Mouse (Mus musculus) megakaryocyte progenitor cell, adult 5-6 weeks (primary cell): ENCODE results near the gene Olfr531. TPM values are rescaled to one million over a fixed set of nuclear protein-coding genes. Genes with fewer than 3 reads are reported as not detected.

Experiments
- ATAC-seq: replicated peaks from 2 replicates; pipeline ENCODE4 v1.8.0; 2016; ENCODE audit warnings: mild to moderate bottlenecking, moderate TSS enrichment, inconsistent platforms; ENCODE audit not compliant: poor library complexity
- total RNA-seq, 2 experiments: library from RNA; stranded (forward) in 1 of 2; stranded (reverse) in 1 of 2; fragments of 157-497, 149-512 nt in 1 of 2; fragments of 200-1000 nt in 1 of 2; gene quantifications; 2 replicates each; pipeline versions ENCODE4 v1.2.3 to v1.2.4; 2015 to 2017

Olfr531 gene
- total RNA-seq (2015), result not detected in 2 replicates
- not detected in 2 replicates for total RNA-seq (2017)

DNA sequence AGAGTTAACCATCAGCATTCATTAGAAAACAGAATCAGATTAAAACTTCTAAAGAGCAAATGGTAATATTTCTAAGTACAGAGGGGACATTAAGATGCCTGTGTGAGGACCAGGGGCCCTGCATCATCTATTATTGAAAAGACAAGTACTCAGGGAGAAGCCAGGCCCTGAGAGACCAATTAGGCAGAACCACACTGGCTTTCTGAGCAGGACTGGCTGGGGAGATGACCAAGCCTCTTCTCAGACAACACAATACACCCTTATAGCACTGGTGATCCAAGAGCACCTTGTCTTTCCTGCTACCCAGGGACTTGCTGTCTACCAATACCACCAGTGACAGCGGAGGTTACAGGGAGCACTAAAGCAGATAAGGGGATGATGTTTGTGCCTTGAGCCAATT lies at the start of gene Olfr531:
Olfr531 (minus strand) TSS at position 101 of the 400 bp plus-strand sequence.
- no peak for ATAC-seq

GRCm38 (mm10) chr7:140443141-140443540 lies 40.4 kb upstream of the Olfr531 start:
- no peak for ATAC-seq

DNA sequence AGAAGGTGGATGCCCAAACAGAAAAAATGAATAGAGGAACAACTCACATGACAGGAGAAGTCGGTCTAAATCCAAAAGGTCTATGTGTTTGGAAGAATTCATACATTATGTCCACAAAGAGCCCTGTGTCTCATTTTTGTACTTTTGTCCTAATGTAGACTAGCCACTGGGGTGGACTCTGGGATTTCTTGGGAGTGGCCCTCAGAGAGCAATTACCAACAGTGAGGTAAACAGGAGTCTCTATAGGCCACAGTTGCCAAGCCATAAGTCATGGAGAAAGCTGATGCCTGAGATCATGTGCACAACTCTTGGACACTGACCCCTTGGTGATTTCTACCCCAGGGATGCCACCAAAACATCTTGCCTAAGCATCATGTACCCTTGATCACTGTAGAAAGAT lies 18.8 kb upstream of the Olfr531 start, which contains the start of gene Olfr532:
Olfr532 (minus strand) TSS at position 101 of the 400 bp plus-strand sequence.
- no peak for ATAC-seq

DNA sequence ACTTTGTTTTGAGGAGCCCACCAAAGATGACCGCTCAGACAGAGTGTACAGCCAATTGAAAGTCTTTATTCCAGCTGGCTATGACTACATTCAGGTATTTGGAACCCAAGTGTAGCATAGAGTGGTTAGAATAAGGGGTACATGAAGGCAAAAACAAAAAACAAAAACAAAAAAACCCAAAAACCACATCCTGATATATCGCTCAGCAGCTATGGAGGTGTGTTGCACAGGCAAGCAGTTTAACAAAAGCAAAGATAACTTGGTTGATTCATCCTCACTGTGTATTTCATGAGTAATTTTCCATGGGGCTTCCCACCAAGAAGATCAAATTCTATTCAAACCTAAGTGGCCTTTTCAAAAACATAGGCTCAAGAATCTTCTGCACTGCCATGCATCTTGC lies 25.8 kb downstream of the Olfr531 start:
- ATAC-seq, result no peak

DNA sequence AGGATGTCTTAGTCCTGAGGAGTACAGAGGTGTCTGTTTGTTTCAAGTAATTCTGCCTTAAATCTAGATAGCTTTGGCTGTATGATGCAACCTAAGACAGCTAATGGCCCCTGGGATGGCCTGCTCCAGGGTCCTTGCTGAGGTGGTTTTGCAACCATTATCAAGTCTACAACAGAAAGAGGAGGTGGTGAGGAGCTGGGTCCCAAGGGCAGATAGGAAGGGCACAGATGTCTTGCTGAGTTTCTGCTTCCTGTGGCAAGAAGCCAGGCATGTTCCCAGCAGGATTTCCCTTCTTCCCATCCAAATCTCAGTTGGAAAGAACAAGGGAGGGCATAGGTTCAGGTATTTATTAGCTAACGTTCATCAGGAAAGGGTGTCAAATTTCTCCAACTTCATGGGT lies 26.5 kb downstream of the Olfr531 start, which contains the start of gene Olfr530:
Olfr530 (minus strand) TSS at position 101 of the 400 bp plus-strand sequence.
- ATAC-seq, result no peak

DNA sequence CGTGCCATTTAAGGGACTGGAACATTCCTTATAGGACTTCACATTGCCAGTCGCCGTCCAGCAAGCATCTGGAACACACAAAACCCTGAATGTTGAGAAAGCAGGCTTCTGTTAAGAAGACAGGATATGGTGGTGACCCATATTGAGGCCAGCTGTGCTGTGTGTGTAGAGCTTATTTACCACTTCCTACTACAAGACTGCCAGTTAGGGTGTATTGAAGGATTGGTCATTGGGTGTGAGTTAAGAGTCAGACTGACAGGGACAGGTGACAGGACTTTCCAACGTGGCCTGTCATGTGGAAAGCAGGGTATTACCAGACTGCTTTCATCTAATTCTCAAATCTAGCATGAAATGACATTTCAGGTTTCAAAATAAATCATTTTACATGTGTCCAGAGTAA lies 28.4 kb downstream of the Olfr531 start:
- 0 out of 2 replicates have a peak, but pooled peaks have one; percentile 37 for ATAC-seq

GRCm38 (mm10) chr7:140361571-140361970 lies 41.1 kb downstream of the Olfr531 start, which contains the start of gene Olfr60:
Gene Olfr60 (minus strand): TSS chr7:140361671.
- ATAC-seq, result no peak

Other genes starting within 250 kb of the Olfr531 start
- not detected in 2 replicates for gene Sprn, start 248.0 kb downstream of the Olfr531 start, total RNA-seq (2015)
- not detected in 2 replicates for gene Sprn, start 248.0 kb downstream of the Olfr531 start, total RNA-seq (2017)
- gene Olfr522, start 238.2 kb downstream of the Olfr531 start, total RNA-seq (2015), result not detected in 2 replicates
- gene Olfr522, start 238.2 kb downstream of the Olfr531 start, total RNA-seq (2017), result not detected in 2 replicates
- gene Olfr523, start 229.7 kb downstream of the Olfr531 start, total RNA-seq (2015), result not detected in 2 replicates
- gene Olfr523, start 229.7 kb downstream of the Olfr531 start, total RNA-seq (2017), result not detected in 2 replicates
- gene Olfr524, start 197.0 kb downstream of the Olfr531 start, total RNA-seq (2015), result not detected in 2 replicates
- gene Olfr524, start 197.0 kb downstream of the Olfr531 start, total RNA-seq (2017), result not detected in 2 replicates
- not detected in 2 replicates for gene Cd163l1, start 184.7 kb downstream of the Olfr531 start, total RNA-seq (2015)
- 0.21 TPM in 1 of 2 replicates, not detected in the other for gene Cd163l1, start 184.7 kb downstream of the Olfr531 start, total RNA-seq (2017)
- gene 5830411N06Rik, start 155.6 kb downstream of the Olfr531 start, total RNA-seq (2015), result not detected in 2 replicates
- not detected in 2 replicates for gene 5830411N06Rik, start 155.6 kb downstream of the Olfr531 start, total RNA-seq (2017)
- gene Olfr525, start 82.1 kb downstream of the Olfr531 start, total RNA-seq (2015), result not detected in 2 replicates
- gene Olfr525, start 82.1 kb downstream of the Olfr531 start, total RNA-seq (2017), result not detected in 2 replicates
- not detected in 2 replicates for gene Olfr527, start 68.9 kb downstream of the Olfr531 start, total RNA-seq (2015)
- not detected in 2 replicates for gene Olfr527, start 68.9 kb downstream of the Olfr531 start, total RNA-seq (2017)
- gene Olfr60, start 41.2 kb downstream of the Olfr531 start, total RNA-seq (2015), result 0.07 TPM in 1 of 2 replicates, not detected in the other
- gene Olfr60, start 41.2 kb downstream of the Olfr531 start, total RNA-seq (2017), result not detected in 2 replicates
- not detected in 2 replicates for gene Olfr530, start 26.6 kb downstream of the Olfr531 start, total RNA-seq (2015)
- not detected in 2 replicates for gene Olfr530, start 26.6 kb downstream of the Olfr531 start, total RNA-seq (2017)
- gene Olfr532, start 18.7 kb upstream of the Olfr531 start, total RNA-seq (2015), result not detected in 2 replicates
- not detected in 2 replicates for gene Olfr532, start 18.7 kb upstream of the Olfr531 start, total RNA-seq (2017)
- not detected in 2 replicates for gene Olfr533, start 60.5 kb upstream of the Olfr531 start, total RNA-seq (2015)
- gene Olfr533, start 60.5 kb upstream of the Olfr531 start, total RNA-seq (2017), result not detected in 2 replicates
- not detected in 2 replicates for gene Olfr535, start 81.3 kb upstream of the Olfr531 start, total RNA-seq (2015)
- not detected in 2 replicates for gene Olfr535, start 81.3 kb upstream of the Olfr531 start, total RNA-seq (2017)
- not detected in 2 replicates for gene Olfr536, start 104.5 kb upstream of the Olfr531 start, total RNA-seq (2015)
- gene Olfr536, start 104.5 kb upstream of the Olfr531 start, total RNA-seq (2017), result not detected in 2 replicates
- not detected in 2 replicates for gene Olfr538, start 165.0 kb upstream of the Olfr531 start, total RNA-seq (2015)
- gene Olfr538, start 165.0 kb upstream of the Olfr531 start, total RNA-seq (2017), result not detected in 2 replicates
- not detected in 2 replicates for gene Olfr46, start 198.4 kb upstream of the Olfr531 start, total RNA-seq (2015)
- gene Olfr46, start 198.4 kb upstream of the Olfr531 start, total RNA-seq (2017), result not detected in 2 replicates
- not detected in 2 replicates for gene Olfr61, start 226.1 kb upstream of the Olfr531 start, total RNA-seq (2015)
- not detected in 2 replicates for gene Olfr61, start 226.1 kb upstream of the Olfr531 start, total RNA-seq (2017)
- not detected in 2 replicates for gene Olfr53, start 243.5 kb upstream of the Olfr531 start, total RNA-seq (2015)
- gene Olfr53, start 243.5 kb upstream of the Olfr531 start, total RNA-seq (2017), result not detected in 2 replicates